Mouse (Mus musculus): Measurements from ENCODE around the gene Ubr2.

- no peak for TF ChIP-seq HCFC1 (IDR thresholded peaks at IDR 0.05; ENCODE audit: borderline replicate concordance, insufficient read depth, low read length)
- no peak for TF ChIP-seq ZNF384 (IDR thresholded peaks at IDR 0.05; ENCODE audit: low read depth, low read length)
- no peak for TF ChIP-seq ZC3H11A (IDR thresholded peaks at IDR 0.05; ENCODE audit: borderline replicate concordance, low read depth, low read length)
- no peak for TF ChIP-seq CHD2 (IDR thresholded peaks at IDR 0.05; ENCODE audit: low read depth, low read length)
- TF ChIP-seq MAFK (IDR thresholded peaks at IDR 0.05; ENCODE audit: insufficient read depth, low read depth, low read length): no peak
These were observed 69.9 kb downstream of the Ubr2 start for GRCm38 (mm10) chr17:46940461-46940860.

Measured in ES-E14 (cell line).